Mouse (Mus musculus) lung, adult 2 months (tissue): ENCODE measurements around the gene Mvb12a.

Experiments used
- CTCF ChIP-seq: fragments of 200-500 bp; IDR thresholded peaks from 2 replicates; pipeline ENCODE4 v1.5.1; 2011; ENCODE audit warnings: mild to moderate bottlenecking, low read length, control low read depth; ENCODE audit not compliant: insufficient read depth
- POLR2A ChIP-seq: fragments of 200-500 bp; IDR thresholded peaks from 2 replicates; pipeline ENCODE4 v1.6.1; 2011; ENCODE audit warnings: low read depth, mild to moderate bottlenecking, control low read depth, low read length, borderline replicate concordance; ENCODE audit errors: extremely low read depth

- TF ChIP-seq POLR2A, result no peak
- no peak for TF ChIP-seq CTCF
Observed at GRCm38 (mm10) chr8:71497077-71497645, 45.6 kb upstream of the Mvb12a start.
